Mouse (Mus musculus): ENCODE data around the gene Ttll12.

DNA sequence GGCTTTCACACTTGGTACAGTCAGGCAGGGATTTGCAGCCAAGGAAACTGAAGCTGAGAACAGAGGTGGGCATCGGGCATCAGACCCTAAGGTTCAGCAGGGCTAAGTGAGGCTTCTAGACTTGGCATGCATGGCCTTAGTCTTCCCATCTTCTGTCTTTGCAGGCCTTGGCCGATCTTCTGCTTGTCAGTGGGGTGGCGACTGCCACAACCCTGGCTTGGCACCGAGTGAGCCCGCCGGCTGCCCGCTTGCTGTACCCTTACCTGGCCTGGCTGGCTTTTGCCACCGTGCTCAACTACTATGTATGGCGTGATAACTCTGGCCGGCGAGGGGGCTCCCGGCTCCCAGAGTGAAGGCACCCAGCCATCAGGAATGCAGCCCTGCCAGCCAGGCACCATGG lies 21.4 kb downstream of the Ttll12 start:
- TF ChIP-seq POLR2A (IDR thresholded peaks at IDR 0.05; ENCODE audit: borderline replicate concordance, extremely low read depth, low read depth, low read length), result no peak
- TF ChIP-seq CTCF (IDR thresholded peaks at IDR 0.05; ENCODE audit: insufficient read depth, low read length), result no peak

Data from lung, adult 2 months (tissue).